Mouse (Mus musculus): Measurements from ENCODE around the gene Emcn. TPM values are rescaled to one million over a fixed set of nuclear protein-coding genes. Genes with fewer than 3 reads are reported as not detected.

Gene Emcn
- total and polyA plus RNA-seq, 3 experiments, result not detected

DNA sequence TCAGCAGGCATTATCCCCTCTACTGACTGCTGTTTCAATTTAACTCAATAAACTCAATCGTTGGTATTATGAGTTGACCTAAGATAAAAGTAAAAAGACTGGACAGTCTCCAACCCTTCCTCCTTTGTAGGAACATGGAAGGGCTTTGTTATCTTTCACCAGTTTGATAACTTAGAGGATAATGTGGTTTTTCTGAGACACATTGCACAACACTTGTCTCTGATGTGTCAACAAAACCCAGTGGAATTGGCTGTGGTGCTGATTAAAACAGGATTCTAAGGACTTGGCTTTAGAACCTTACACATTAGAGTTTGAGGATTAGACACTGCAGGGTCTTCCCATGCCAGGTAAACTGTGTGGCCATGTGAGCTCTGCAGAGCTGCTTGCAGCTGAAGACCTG is 20.9 kb upstream of the Emcn start:
- Histone ChIP-seq H3K9me3 (replicated peaks; ENCODE audit: insufficient read depth, low read length) (no peaks in the 10 kb centered on the region), H3K9ac (ENCODE audit: control insufficient read depth, low read depth, low read length, poor library complexity, severe bottlenecking) (no peak overlapping the region), H3K79me2 (ENCODE audit: control insufficient read depth, insufficient read depth, low read length, poor library complexity) (no peaks in the 10 kb centered on the region), H3K36me3 (ENCODE audit: control insufficient read depth in 1 of 2, insufficient read depth in 2 of 2, low read length in 2 of 2) (no peaks in the 10 kb centered on the region), H3K27ac (ENCODE audit: control insufficient read depth, low read depth, low read length) (no peak overlapping the region), H3K27me3 (ENCODE audit: control insufficient read depth in 1 of 2, insufficient read depth in 2 of 2, low read length in 2 of 2) (no peaks in the 10 kb centered on the region), H3K4me1 (ENCODE audit: control insufficient read depth in 1 of 2, insufficient read depth in 2 of 2, low read length in 2 of 2) (no peaks in the 10 kb centered on the region), H3K4me3 (ENCODE audit: control insufficient read depth in 1 of 2, insufficient read depth in 1 of 2, low read depth in 2 of 2, low read length in 2 of 2) (no peak overlapping the region)
- DNase-seq (ENCODE audit: low read depth, low spot score), result no peak
- TF ChIP-seq E2F4 (IDR thresholded peaks at IDR 0.05; ENCODE audit: borderline replicate concordance, low read depth, low read length) (no peak), JUND (IDR thresholded peaks at IDR 0.05; ENCODE audit: low read depth, low read length) (no peak), TCF12 (IDR thresholded peaks at IDR 0.05; ENCODE audit: low read depth, low read length) (no peak), NELFE (IDR thresholded peaks at IDR 0.05; ENCODE audit: low read depth, low read length) (no peak), UBTF (IDR thresholded peaks at IDR 0.05; ENCODE audit: borderline replicate concordance, insufficient read depth, low read depth, low read length) (no peak), POLR2A (IDR thresholded peaks at IDR 0.05; ENCODE audit: control insufficient read depth in 1 of 2, insufficient read depth in 1 of 2, low read depth in 1 of 2, low read length in 2 of 2, poor library complexity in 1 of 2) (no peak), MAX (IDR thresholded peaks at IDR 0.05; ENCODE audit: low read length) (no peak)

- no peaks in the 10 kb centered on the region for H3K79me2 ChIP-seq (ENCODE audit: control insufficient read depth, insufficient read depth, low read length, poor library complexity)
- DNase-seq (ENCODE audit: low read depth, low spot score), result no peak
- H3K36me3 ChIP-seq (ENCODE audit: control insufficient read depth in 1 of 2, insufficient read depth in 2 of 2, low read length in 2 of 2), result no peaks in the 10 kb centered on the region
- H3K4me1 ChIP-seq (ENCODE audit: control insufficient read depth in 1 of 2, insufficient read depth in 2 of 2, low read length in 2 of 2), result no peaks in the 10 kb centered on the region
- H3K27ac ChIP-seq (ENCODE audit: control insufficient read depth, low read depth, low read length), result no peak overlapping the region
- no peaks in the 10 kb centered on the region for H3K27me3 ChIP-seq (ENCODE audit: control insufficient read depth in 1 of 2, insufficient read depth in 2 of 2, low read length in 2 of 2)
- H3K9me3 ChIP-seq (replicated peaks; ENCODE audit: insufficient read depth, low read length), result no peaks in the 10 kb centered on the region
- no peak overlapping the region for H3K9ac ChIP-seq (ENCODE audit: control insufficient read depth, low read depth, low read length, poor library complexity, severe bottlenecking)
- H3K4me3 ChIP-seq (ENCODE audit: control insufficient read depth in 1 of 2, insufficient read depth in 1 of 2, low read depth in 2 of 2, low read length in 2 of 2), result no peak overlapping the region
- no peak for TF ChIP-seq TAL1 (IDR thresholded peaks at IDR 0.05; ENCODE audit: low read length)
- TF ChIP-seq MAX (IDR thresholded peaks at IDR 0.05; ENCODE audit: low read length), result no peak
- TF ChIP-seq SIN3A (IDR thresholded peaks at IDR 0.05; ENCODE audit: low read length), result no peak
- no peak for TF ChIP-seq POLR2AphosphoS5 (IDR thresholded peaks at IDR 0.05; ENCODE audit: borderline replicate concordance, low read depth, low read length)
- TF ChIP-seq ZC3H11A (IDR thresholded peaks at IDR 0.05; ENCODE audit: low read depth, low read length), result no peak
- TF ChIP-seq GATA1 (IDR thresholded peaks at IDR 0.05; ENCODE audit: low read depth, low read length), result no peak
- no peak for TF ChIP-seq CHD2 (IDR thresholded peaks at IDR 0.05; ENCODE audit: low read length)
- no peak for TF ChIP-seq RCOR1 (IDR thresholded peaks at IDR 0.05; ENCODE audit: low read depth, low read length)
- TF ChIP-seq MYB (IDR thresholded peaks at IDR 0.05; ENCODE audit: low read depth, low read length), result no peak
- no peak for TF ChIP-seq ELF1 (IDR thresholded peaks at IDR 0.05; ENCODE audit: low read depth, low read length)
- no peak for TF ChIP-seq ZKSCAN1 (IDR thresholded peaks at IDR 0.05; ENCODE audit: low read depth, low read length)
- no peak for TF ChIP-seq SMC3 (IDR thresholded peaks at IDR 0.05; ENCODE audit: low read depth, low read length)
- no peak for TF ChIP-seq BHLHE40 (IDR thresholded peaks at IDR 0.05; ENCODE audit: borderline replicate concordance, low read depth, low read length)
- TF ChIP-seq EP300 (IDR thresholded peaks at IDR 0.05; ENCODE audit: low read depth in 1 of 2, low read length in 2 of 2), result no peak
- no peak for TF ChIP-seq TBP (IDR thresholded peaks at IDR 0.05; ENCODE audit: low read depth, low read length)
- TF ChIP-seq USF2 (IDR thresholded peaks at IDR 0.05; ENCODE audit: borderline replicate concordance in 1 of 2, insufficient read depth in 1 of 2, low read depth in 1 of 2, low read length in 2 of 2), result no peak
- TF ChIP-seq CTCF (IDR thresholded peaks at IDR 0.05 in 2 of 3, conservative IDR thresholded peaks at IDR 0.05 in 1 of 3; ENCODE audit: control insufficient read depth in 1 of 3, insufficient read depth in 1 of 3, low read depth in 2 of 3, low read length in 3 of 3, poor library complexity in 1 of 3, severe bottlenecking in 1 of 3), result no peak
- no peak for TF ChIP-seq ETS1 (IDR thresholded peaks at IDR 0.05; ENCODE audit: low read depth, low read length)
Measured at GRCm38 (mm10) chr3:137322304-137322703, 18.6 kb upstream of the Emcn start.

Data from MEL (cell line).